Mouse (Mus musculus): ENCODE measurements around the gene Olfr979. TPM values are rescaled to one million over a fixed set of nuclear protein-coding genes. Genes with fewer than 3 reads are reported as not detected.
"Not testable (repeated sequence)": the region's sequence is repeated elsewhere in the genome, so short reads cannot be mapped to it uniquely, and the experiment has no call there.

The Olfr979 gene
- not detected in 2 replicates for polyA plus RNA-seq (2014; fragmentation: Nextera tagmentation; extraction: Ambion mirVana)

GRCm38 (mm10) chr9:40003365-40003764 is at the start of gene Olfr979:
Gene Olfr979 (minus strand): TSS chr9:40003465.
- H3K4me3 ChIP-seq (ENCODE audit: low read depth, low read length), result no peak within 1 kb of the TSS
- no peaks in the 10 kb centered on the region for H3K36me3 ChIP-seq (ENCODE audit: control insufficient read depth, insufficient read depth, low read length)
- 94% methylated on average over 1 of the region's 1 CpGs for WGBS
- H3K9ac ChIP-seq (replicated peaks; ENCODE audit: low read depth, low read length), result no peak within 1 kb of the TSS
- H3K4me1 ChIP-seq (ENCODE audit: control insufficient read depth, insufficient read depth, low read length), result no peaks in the 10 kb centered on the region
- H3K4me2 ChIP-seq (replicated peaks; ENCODE audit: low read depth, low read length), result no peak within 1 kb of the TSS
- no peak for ATAC-seq (ENCODE audit: insufficient number of reproducible peaks, insufficient read depth, low FRiP score, low read depth)
- H3K27me3 ChIP-seq (ENCODE audit: control insufficient read depth, insufficient read depth, low read length), result no peaks in the 10 kb centered on the region
- H3K27ac ChIP-seq (ENCODE audit: low read length), result no peak within 1 kb of the TSS
- H3K9me3 ChIP-seq (ENCODE audit: control insufficient read depth, low read depth, low read length), result no peaks in the 10 kb centered on the region

DNA sequence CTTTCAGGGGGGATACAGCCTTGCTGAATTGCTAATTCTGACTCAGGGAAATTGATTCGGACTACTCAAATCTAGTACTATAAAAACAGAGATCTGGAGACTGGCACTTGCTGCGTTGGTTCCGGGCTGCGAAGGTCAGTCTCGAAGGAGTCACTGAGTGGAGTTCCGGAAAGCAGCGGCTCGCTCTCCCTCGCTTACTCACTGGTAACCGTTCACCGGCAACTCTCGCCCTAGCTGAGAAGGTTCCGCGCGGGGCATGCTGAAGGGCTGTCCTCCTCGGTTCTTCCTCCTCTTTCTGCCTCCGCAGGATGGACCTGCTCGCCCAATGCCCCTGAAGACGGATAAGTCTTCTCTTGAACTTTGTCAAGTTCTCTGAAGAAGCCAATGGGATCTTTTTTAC is 46.9 kb upstream of the Olfr979 start:
- no peak overlapping the region for H3K27ac ChIP-seq (ENCODE audit: low read length)
- no peaks in the 10 kb centered on the region for H3K4me1 ChIP-seq (ENCODE audit: control insufficient read depth, insufficient read depth, low read length)
- no peak overlapping the region for H3K9ac ChIP-seq (replicated peaks; ENCODE audit: low read depth, low read length)
- no peaks in the 10 kb centered on the region for H3K36me3 ChIP-seq (ENCODE audit: control insufficient read depth, insufficient read depth, low read length)
- no peaks in the 10 kb centered on the region for H3K9me3 ChIP-seq (ENCODE audit: control insufficient read depth, low read depth, low read length)
- no peaks in the 10 kb centered on the region for H3K27me3 ChIP-seq (ENCODE audit: control insufficient read depth, insufficient read depth, low read length)
- no peak for ATAC-seq (ENCODE audit: insufficient number of reproducible peaks, insufficient read depth, low FRiP score, low read depth)
- WGBS, result 93% methylated on average over 19 of the region's 19 CpGs
- no peak overlapping the region for H3K4me2 ChIP-seq (replicated peaks; ENCODE audit: low read depth, low read length)
- H3K4me3 ChIP-seq (ENCODE audit: low read depth, low read length), result no peak overlapping the region

- WGBS, result 58% methylated on average over 2 of the region's 2 CpGs
- no peak for ATAC-seq (ENCODE audit: insufficient number of reproducible peaks, insufficient read depth, low FRiP score, low read depth)
- Histone ChIP-seq H3K9ac (replicated peaks; ENCODE audit: low read depth, low read length) (no peak within 1 kb of the TSS), H3K4me1 (ENCODE audit: control insufficient read depth, insufficient read depth, low read length) (no peaks in the 10 kb centered on the region), H3K4me3 (ENCODE audit: low read depth, low read length) (no peak within 1 kb of the TSS), H3K36me3 (ENCODE audit: control insufficient read depth, insufficient read depth, low read length) (no peaks in the 10 kb centered on the region), H3K4me2 (replicated peaks; ENCODE audit: low read depth, low read length) (no peak within 1 kb of the TSS), H3K27ac (ENCODE audit: low read length) (no peak within 1 kb of the TSS), H3K9me3 (ENCODE audit: control insufficient read depth, low read depth, low read length) (no peaks in the 10 kb centered on the region), H3K27me3 (ENCODE audit: control insufficient read depth, insufficient read depth, low read length) (no peaks in the 10 kb centered on the region)
Observed at GRCm38 (mm10) chr9:40021164-40021563, 17.9 kb upstream of the Olfr979 start, which contains the start of gene Olfr981. Gene Olfr981 (plus strand): TSS chr9:40021464.

DNA sequence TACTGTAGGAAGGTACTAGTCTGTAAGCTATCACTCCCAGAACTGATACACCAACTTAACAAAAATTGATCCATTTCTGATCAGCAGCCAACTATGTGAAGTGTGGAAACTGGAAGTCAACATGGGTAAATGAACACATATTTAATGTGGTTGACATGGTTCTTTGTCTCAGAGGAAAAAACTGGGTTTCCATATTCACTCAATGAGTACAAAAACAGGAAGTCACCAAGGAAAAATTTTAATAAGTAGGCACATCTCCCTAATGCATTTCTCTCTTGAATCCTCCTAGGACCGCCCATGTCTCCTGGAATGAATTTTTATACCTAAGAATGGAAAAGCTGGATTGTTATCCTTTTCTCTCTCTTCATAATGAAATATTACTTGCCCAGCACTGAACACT is 6.2 kb upstream of the Olfr979 start, which contains the start of gene Olfr980:
TSS of gene Olfr980 (minus strand) at position 101 of the 400 bp plus-strand sequence.
- Histone ChIP-seq H3K27me3 (ENCODE audit: control insufficient read depth, insufficient read depth, low read length) (no peaks in the 10 kb centered on the region), H3K4me3 (ENCODE audit: low read depth, low read length) (no peak within 1 kb of the TSS), H3K9ac (replicated peaks; ENCODE audit: low read depth, low read length) (no peak within 1 kb of the TSS), H3K4me2 (replicated peaks; ENCODE audit: low read depth, low read length) (no peak within 1 kb of the TSS), H3K4me1 (ENCODE audit: control insufficient read depth, insufficient read depth, low read length) (no peaks in the 10 kb centered on the region), H3K27ac (ENCODE audit: low read length) (no peak within 1 kb of the TSS), H3K9me3 (ENCODE audit: control insufficient read depth, low read depth, low read length) (no peaks in the 10 kb centered on the region), H3K36me3 (ENCODE audit: control insufficient read depth, insufficient read depth, low read length) (no peaks in the 10 kb centered on the region)
- 85% methylated on average over 1 of the region's 1 CpGs for WGBS
- no peak for ATAC-seq (ENCODE audit: insufficient number of reproducible peaks, insufficient read depth, low FRiP score, low read depth)

DNA sequence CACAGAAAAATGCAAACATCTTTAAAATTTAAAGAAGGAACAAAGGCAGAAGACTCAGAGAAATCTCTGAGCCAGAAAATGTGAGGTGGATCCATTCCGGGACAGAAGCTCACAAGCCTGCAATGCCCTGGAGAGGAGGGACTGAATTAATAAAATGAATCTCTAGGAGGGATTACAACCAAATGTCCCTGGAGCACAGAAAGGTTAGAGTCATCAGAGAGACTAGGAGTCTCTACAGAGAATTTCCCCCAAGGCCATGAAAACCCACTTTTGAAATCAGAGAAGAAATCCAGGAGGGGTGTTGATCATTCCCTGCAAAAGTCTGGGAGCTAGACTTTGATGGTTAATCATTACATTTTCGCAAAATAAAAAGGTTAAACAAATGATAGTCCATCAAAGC is 11.5 kb downstream of the Olfr979 start, which contains the start of gene Olfr978:
TSS of gene Olfr978 (plus strand) at position 301 of the 400 bp plus-strand sequence.
- Histone ChIP-seq H3K4me1 (ENCODE audit: control insufficient read depth, insufficient read depth, low read length) (no peaks in the 10 kb centered on the region), H3K27ac (ENCODE audit: low read length) (no peak within 1 kb of the TSS), H3K9ac (replicated peaks; ENCODE audit: low read depth, low read length) (no peak within 1 kb of the TSS), H3K9me3 (ENCODE audit: control insufficient read depth, low read depth, low read length) (no peaks in the 10 kb centered on the region), H3K27me3 (ENCODE audit: control insufficient read depth, insufficient read depth, low read length) (no peaks in the 10 kb centered on the region), H3K36me3 (ENCODE audit: control insufficient read depth, insufficient read depth, low read length) (no peaks in the 10 kb centered on the region), H3K4me2 (replicated peaks; ENCODE audit: low read depth, low read length) (no peak within 1 kb of the TSS), H3K4me3 (ENCODE audit: low read depth, low read length) (no peak within 1 kb of the TSS)
- 79% methylated on average over 2 of the region's 2 CpGs for WGBS
- no peak for ATAC-seq (ENCODE audit: insufficient number of reproducible peaks, insufficient read depth, low FRiP score, low read depth)

GRCm38 (mm10) chr9:39976581-39977145 is 26.6 kb downstream of the Olfr979 start:
- not testable (repeated sequence) for H3K9me3 ChIP-seq (ENCODE audit: control insufficient read depth, low read depth, low read length); H3K4me2 ChIP-seq (replicated peaks; ENCODE audit: low read depth, low read length); ATAC-seq (ENCODE audit: insufficient number of reproducible peaks, insufficient read depth, low FRiP score, low read depth); H3K4me3 ChIP-seq (ENCODE audit: low read depth, low read length); H3K27me3 ChIP-seq (ENCODE audit: control insufficient read depth, insufficient read depth, low read length); H3K4me1 ChIP-seq (ENCODE audit: control insufficient read depth, insufficient read depth, low read length); H3K36me3 ChIP-seq (ENCODE audit: control insufficient read depth, insufficient read depth, low read length); H3K9ac ChIP-seq (replicated peaks; ENCODE audit: low read depth, low read length); H3K27ac ChIP-seq (ENCODE audit: low read length)
- 81% methylated on average over 1 of the region's 1 CpGs for WGBS

DNA sequence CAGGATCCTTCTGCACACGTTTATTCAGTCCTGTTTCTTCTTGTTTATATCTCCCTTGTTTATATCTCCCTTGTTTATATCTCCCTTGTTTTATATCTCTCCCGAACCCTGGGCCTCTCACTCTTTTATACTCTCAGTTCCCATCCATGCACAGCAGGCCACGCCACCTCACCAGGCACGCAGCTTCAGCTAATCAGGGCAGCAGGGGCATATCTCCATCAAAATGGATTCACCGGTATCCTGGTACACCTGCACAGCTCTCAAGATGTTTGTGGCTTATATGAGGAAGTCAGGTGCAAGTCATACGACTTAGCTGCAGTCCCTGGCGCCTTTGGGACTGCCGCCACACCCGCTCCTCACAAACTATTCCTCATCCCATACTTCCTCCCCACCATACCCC is 42.2 kb downstream of the Olfr979 start, which contains the start of gene Olfr976:
TSS of gene Olfr976 (minus strand) at position 101 of the 400 bp plus-strand sequence.
- H3K4me3 ChIP-seq (ENCODE audit: low read depth, low read length); H3K9me3 ChIP-seq (ENCODE audit: control insufficient read depth, low read depth, low read length); H3K36me3 ChIP-seq (ENCODE audit: control insufficient read depth, insufficient read depth, low read length); H3K27me3 ChIP-seq (ENCODE audit: control insufficient read depth, insufficient read depth, low read length); H3K27ac ChIP-seq (ENCODE audit: low read length); ATAC-seq (ENCODE audit: insufficient number of reproducible peaks, insufficient read depth, low FRiP score, low read depth); H3K4me1 ChIP-seq (ENCODE audit: control insufficient read depth, insufficient read depth, low read length); H3K9ac ChIP-seq (replicated peaks; ENCODE audit: low read depth, low read length); H3K4me2 ChIP-seq (replicated peaks; ENCODE audit: low read depth, low read length): not testable (repeated sequence)
- WGBS, result 83% methylated on average over 7 of the region's 9 CpGs

DNA sequence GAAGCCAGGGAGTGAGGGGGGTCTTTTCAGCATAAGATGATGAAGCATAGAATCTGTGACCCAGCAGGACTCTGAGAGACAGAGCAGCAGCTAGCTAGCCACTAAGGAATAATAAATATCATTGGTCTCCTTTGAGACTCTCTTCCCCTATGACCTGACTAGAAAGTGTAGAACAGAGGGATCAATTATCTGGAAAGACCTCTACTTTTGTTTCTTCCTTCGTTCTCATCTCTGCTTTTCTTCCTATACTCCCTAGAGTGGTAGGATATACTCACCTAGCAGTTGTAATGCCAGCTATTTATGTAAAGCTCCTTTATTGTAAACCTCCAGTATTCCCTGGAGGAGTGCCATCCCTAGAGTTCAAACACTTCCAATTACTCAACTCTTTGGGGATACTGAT is 51.3 kb downstream of the Olfr979 start, which contains the start of gene Olfr975:
TSS of gene Olfr975 (minus strand) at position 101 of the 400 bp plus-strand sequence.
- Histone ChIP-seq H3K9me3 (ENCODE audit: control insufficient read depth, low read depth, low read length) (no peaks in the 10 kb centered on the region), H3K4me3 (ENCODE audit: low read depth, low read length) (no peak within 1 kb of the TSS), H3K27ac (ENCODE audit: low read length) (no peak within 1 kb of the TSS), H3K4me2 (replicated peaks; ENCODE audit: low read depth, low read length) (no peak within 1 kb of the TSS), H3K27me3 (ENCODE audit: control insufficient read depth, insufficient read depth, low read length) (no peaks in the 10 kb centered on the region), H3K9ac (replicated peaks; ENCODE audit: low read depth, low read length) (no peak within 1 kb of the TSS), H3K36me3 (ENCODE audit: control insufficient read depth, insufficient read depth, low read length) (no peaks in the 10 kb centered on the region), H3K4me1 (ENCODE audit: control insufficient read depth, insufficient read depth, low read length) (no peaks in the 10 kb centered on the region)
- 65% methylated on average over 1 of the region's 1 CpGs for WGBS
- ATAC-seq (ENCODE audit: insufficient number of reproducible peaks, insufficient read depth, low FRiP score, low read depth), result no peak

All from stomach, embryonic 14.5 days (tissue).